Mouse (Mus musculus): Measurements from ENCODE around the gene Prm3. TPM values are rescaled to one million over a fixed set of nuclear protein-coding genes. Genes with fewer than 3 reads are reported as not detected.

The Prm3 gene
- polyA plus RNA-seq, 1 experiment, result not detected

GRCm38 (mm10) chr16:10762569-10763180 is 28.0 kb downstream of the Prm3 start:
- 68% methylated on average over 5 of the region's 5 CpGs for WGBS
- H3K27ac ChIP-seq (ENCODE audit: insufficient read depth, low read depth, low read length), result no peak overlapping the region
- TF ChIP-seq CTCF (IDR thresholded peaks at IDR 0.05; ENCODE audit: extremely low read depth, insufficient read length, insufficient replicate concordance, low read depth, low read length) (no peak), POLR2A (IDR thresholded peaks at IDR 0.05; ENCODE audit: low read depth, low read length) (no peak)
- H3K4me1 ChIP-seq (ENCODE audit: control insufficient read depth, insufficient read depth, insufficient read length, low read length), result peaks cover 3% of the 10 kb centered on the region; the same call in 1 of the 2 replicates
- H3K4me3 ChIP-seq (ENCODE audit: low read depth, low read length), result no peak overlapping the region
- no peaks in the 10 kb centered on the region for H3K36me3 ChIP-seq (ENCODE audit: control insufficient read depth, insufficient read depth, low read length)
- no peaks in the 10 kb centered on the region for H3K27me3 ChIP-seq (ENCODE audit: control insufficient read depth, insufficient read depth, low read length)

- 73% methylated on average over 8 of the region's 8 CpGs for WGBS
- Histone ChIP-seq H3K4me3 (ENCODE audit: low read depth, low read length) (no peak overlapping the region), H3K36me3 (ENCODE audit: control insufficient read depth, insufficient read depth, low read length) (no peaks in the 10 kb centered on the region), H3K4me1 (ENCODE audit: control insufficient read depth, insufficient read depth, insufficient read length, low read length) (peaks cover 3% of the 10 kb centered on the region; the same call in 1 of the 2 replicates), H3K27me3 (ENCODE audit: control insufficient read depth, insufficient read depth, low read length) (no peaks in the 10 kb centered on the region), H3K27ac (ENCODE audit: insufficient read depth, low read depth, low read length) (no peak overlapping the region)
- TF ChIP-seq CTCF (IDR thresholded peaks at IDR 0.05; ENCODE audit: extremely low read depth, insufficient read length, insufficient replicate concordance, low read depth, low read length), result no peak
- TF ChIP-seq POLR2A (IDR thresholded peaks at IDR 0.05; ENCODE audit: low read depth, low read length), result no peak
Observed at GRCm38 (mm10) chr16:10761182-10761581, 29.5 kb downstream of the Prm3 start.

GRCm38 (mm10) chr16:10756168-10756567 is 34.5 kb downstream of the Prm3 start:
- 85% methylated on average over 5 of the region's 6 CpGs for WGBS
- peaks cover 17% of the 10 kb centered on the region; the same call in 1 of the 2 replicates for H3K4me1 ChIP-seq (ENCODE audit: control insufficient read depth, insufficient read depth, insufficient read length, low read length)

GRCm38 (mm10) chr16:10754521-10755296 is 36.0 kb downstream of the Prm3 start:
- H3K4me3 ChIP-seq (ENCODE audit: low read depth, low read length), result no peak overlapping the region
- peaks cover 25% of the 10 kb centered on the region; the same call in 1 of the 2 replicates for H3K4me1 ChIP-seq (ENCODE audit: control insufficient read depth, insufficient read depth, insufficient read length, low read length)
- H3K36me3 ChIP-seq (ENCODE audit: control insufficient read depth, insufficient read depth, low read length), result no peaks in the 10 kb centered on the region
- peak overlapping the region; percentile 78 for H3K27ac ChIP-seq (ENCODE audit: insufficient read depth, low read depth, low read length)
- TF ChIP-seq POLR2A (IDR thresholded peaks at IDR 0.05; ENCODE audit: low read depth, low read length) (no peak; the same call in 1 of the 2 replicates), CTCF (IDR thresholded peaks at IDR 0.05; ENCODE audit: extremely low read depth, insufficient read length, insufficient replicate concordance, low read depth, low read length) (no peak)
- no peaks in the 10 kb centered on the region for H3K27me3 ChIP-seq (ENCODE audit: control insufficient read depth, insufficient read depth, low read length)
- WGBS, result 49% methylated on average over 3 of the region's 3 CpGs

More at GRCm38 (mm10) chr16:10756168-10756567, 34.5 kb downstream of the Prm3 start:
- TF ChIP-seq POLR2A (IDR thresholded peaks at IDR 0.05; ENCODE audit: low read depth, low read length) (no peak), CTCF (IDR thresholded peaks at IDR 0.05; ENCODE audit: extremely low read depth, insufficient read length, insufficient replicate concordance, low read depth, low read length) (no peak)
- Histone ChIP-seq H3K27me3 (ENCODE audit: control insufficient read depth, insufficient read depth, low read length) (no peaks in the 10 kb centered on the region), H3K36me3 (ENCODE audit: control insufficient read depth, insufficient read depth, low read length) (no peaks in the 10 kb centered on the region), H3K4me3 (ENCODE audit: low read depth, low read length) (no peak overlapping the region), H3K27ac (ENCODE audit: insufficient read depth, low read depth, low read length) (no peak overlapping the region)

GRCm38 (mm10) chr16:10749824-10750223 is 40.9 kb downstream of the Prm3 start:
- Histone ChIP-seq H3K36me3 (ENCODE audit: control insufficient read depth, insufficient read depth, low read length) (no peaks in the 10 kb centered on the region), H3K27me3 (ENCODE audit: control insufficient read depth, insufficient read depth, low read length) (no peaks in the 10 kb centered on the region), H3K4me3 (ENCODE audit: low read depth, low read length) (no peak overlapping the region), H3K27ac (ENCODE audit: insufficient read depth, low read depth, low read length) (0 out of 2 replicates have a peak overlapping the region, but pooled peaks have one; percentile 40), H3K4me1 (ENCODE audit: control insufficient read depth, insufficient read depth, insufficient read length, low read length) (peaks cover 29% of the 10 kb centered on the region)
- WGBS, result 18% methylated on average over 7 of the region's 7 CpGs
- no peak; the same call in 1 of the 2 replicates for TF ChIP-seq POLR2A (IDR thresholded peaks at IDR 0.05; ENCODE audit: low read depth, low read length)
- TF ChIP-seq CTCF (IDR thresholded peaks at IDR 0.05; ENCODE audit: extremely low read depth, insufficient read length, insufficient replicate concordance, low read depth, low read length), result no peak

GRCm38 (mm10) chr16:10749226-10749625 is 41.5 kb downstream of the Prm3 start:
- 48% methylated on average over 7 of the region's 7 CpGs for WGBS
- TF ChIP-seq POLR2A (IDR thresholded peaks at IDR 0.05; ENCODE audit: low read depth, low read length) (no peak), CTCF (IDR thresholded peaks at IDR 0.05; ENCODE audit: extremely low read depth, insufficient read length, insufficient replicate concordance, low read depth, low read length) (no peak)
- no peaks in the 10 kb centered on the region for H3K27me3 ChIP-seq (ENCODE audit: control insufficient read depth, insufficient read depth, low read length)

GRCm38 (mm10) chr16:10741082-10741481 is 49.6 kb downstream of the Prm3 start:
- Histone ChIP-seq H3K4me3 (ENCODE audit: low read depth, low read length) (no peak overlapping the region), H3K27me3 (ENCODE audit: control insufficient read depth, insufficient read depth, low read length) (no peaks in the 10 kb centered on the region), H3K36me3 (ENCODE audit: control insufficient read depth, insufficient read depth, low read length) (no peaks in the 10 kb centered on the region), H3K4me1 (ENCODE audit: control insufficient read depth, insufficient read depth, insufficient read length, low read length) (peaks cover 17% of the 10 kb centered on the region), H3K27ac (ENCODE audit: insufficient read depth, low read depth, low read length) (peak overlapping the region; percentile 66)
- 38% methylated on average over 2 of the region's 2 CpGs for WGBS
- TF ChIP-seq POLR2A (IDR thresholded peaks at IDR 0.05; ENCODE audit: low read depth, low read length), result no peak
- no peak for TF ChIP-seq CTCF (IDR thresholded peaks at IDR 0.05; ENCODE audit: extremely low read depth, insufficient read length, insufficient replicate concordance, low read depth, low read length)

More at GRCm38 (mm10) chr16:10749226-10749625, 41.5 kb downstream of the Prm3 start:
- Histone ChIP-seq H3K36me3 (ENCODE audit: control insufficient read depth, insufficient read depth, low read length) (no peaks in the 10 kb centered on the region), H3K27ac (ENCODE audit: insufficient read depth, low read depth, low read length) (no peak overlapping the region), H3K4me3 (ENCODE audit: low read depth, low read length) (no peak overlapping the region), H3K4me1 (ENCODE audit: control insufficient read depth, insufficient read depth, insufficient read length, low read length) (peaks cover 28% of the 10 kb centered on the region)

Other genes with a start within 250 kb of the Prm3 start
- gene Dexi, start 247.9 kb downstream of the Prm3 start, polyA plus RNA-seq (2012; rRNA removed), result 34.9 and 38.3 TPM in 2 replicates
- 7.6 and 14.3 TPM in 2 replicates for gene Clec16a, start 245.6 kb downstream of the Prm3 start, polyA plus RNA-seq (2012; rRNA removed)
- 11.3 and 33.6 TPM in 2 replicates for gene Socs1, start 5.4 kb downstream of the Prm3 start, polyA plus RNA-seq (2012; rRNA removed)
- not detected in 2 replicates for gene Tnp2, start 2.3 kb downstream of the Prm3 start, polyA plus RNA-seq (2012; rRNA removed)
- gene Prm2, start 5.2 kb upstream of the Prm3 start, polyA plus RNA-seq (2012; rRNA removed), result not detected in 2 replicates
- not detected in 2 replicates for gene Prm1, start 14.9 kb upstream of the Prm3 start, polyA plus RNA-seq (2012; rRNA removed)
- gene Gm11172, start 22.0 kb upstream of the Prm3 start, polyA plus RNA-seq (2012; rRNA removed), result not detected in 2 replicates
- 3.1 and 8.4 TPM in 2 replicates for gene Rmi2, start 44.1 kb upstream of the Prm3 start, polyA plus RNA-seq (2012; rRNA removed)

Measured in small intestine, adult 2 months (tissue).